Mouse (Mus musculus) embryonic facial prominence, embryonic 14.5 days (tissue): ENCODE measurements around the gene Prrx2. TPM values are rescaled to one million over a fixed set of nuclear protein-coding genes. Genes with fewer than 3 reads are reported as not detected.

Source experiments
- ATAC-seq: fragments of 200-750 bp; cut with Nextera tagmentation; 2 replicates; pipeline ENCODE4 v1.8.0; 2017; ENCODE audit warnings: low read depth, moderate number of reproducible peaks, moderate TSS enrichment
- DNase-seq: peaks from one replicate; pipeline ENCODE4 v3.0.0-alpha.2; 2015; ENCODE audit warnings: low spot score
- H3K27ac ChIP-seq: fragments of 300-500 bp; sonication (generic); replicated peaks from 2 replicates; pipeline ENCODE4 v1.5.1; 2014; ENCODE audit warnings: low read depth, mild to moderate bottlenecking, low read length, moderate library complexity
- H3K27me3 ChIP-seq: fragments of 300-500 bp; sonication (generic); replicated peaks from 2 replicates; pipeline ENCODE4 v1.6.1; 2014; ENCODE audit warnings: low read length; ENCODE audit not compliant: control insufficient read depth, insufficient read depth
- H3K36me3 ChIP-seq: fragments of 300-500 bp; sonication (generic); 2 replicates; pipeline ENCODE4 v1.6.1; 2014; ENCODE audit warnings: low read length, mixed read lengths; ENCODE audit not compliant: control insufficient read depth, insufficient read depth
- H3K4me1 ChIP-seq: fragments of 300-500 bp; sonication (generic); 2 replicates; pipeline ENCODE4 v1.6.1; 2014; ENCODE audit warnings: antibody characterized with exemption, low read length; ENCODE audit not compliant: control insufficient read depth, insufficient read depth
- H3K4me2 ChIP-seq: fragments of 300-500 bp; sonication (generic); 2 replicates; pipeline ENCODE4 v1.6.1; 2014; ENCODE audit warnings: low read depth, mild to moderate bottlenecking, low read length, moderate library complexity, mixed read lengths
- H3K4me3 ChIP-seq: fragments of 300-500 bp; sonication (generic); 2 replicates; pipeline ENCODE4 v1.5.1; 2014; ENCODE audit warnings: low read depth, mild to moderate bottlenecking, low read length
- H3K9ac ChIP-seq: fragments of 300-500 bp; sonication (generic); 2 replicates; pipeline ENCODE4 v1.6.1; 2014; ENCODE audit warnings: low read depth, mild to moderate bottlenecking, low read length, moderate library complexity, mixed read lengths
- H3K9me3 ChIP-seq: fragments of 300-500 bp; sonication (generic); 2 replicates; pipeline ENCODE4 v1.6.1; 2016; ENCODE audit warnings: low read length; ENCODE audit not compliant: control insufficient read depth
- WGBS: fragments of 180-500 bp; shearing (Covaris S2); extraction: QIAGEN DNeasy Blood & Tissue Kit; methylation state at CpG from one replicate; pipeline ENCODE4 v1.1.7; 2014; 5-methylcytosine and 5-hydroxymethylcytosine counted together
- polyA plus RNA-seq: library from polyadenylated mRNA; unstranded; fragments of >200 nt; fragmentation: Nextera tagmentation; extraction: Ambion mirVana; gene quantifications from 2 replicates; pipeline ENCODE4 v1.2.1, GENCODE M21; 2014

The Prrx2 gene
- polyA plus RNA-seq, 1 experiment from 2014 or later: 63.8 TPM

GRCm38 (mm10) chr2:30800671-30801066 lies 34.1 kb upstream of the Prrx2 start:
- 33% methylated on average over 6 of the region's 7 CpGs for WGBS
- no peak for ATAC-seq
- H3K27ac ChIP-seq: no peak overlapping the region
- no peaks in the 10 kb centered on the region for H3K36me3 ChIP-seq
- peaks cover 17% of the 10 kb centered on the region for H3K4me1 ChIP-seq
- peak overlapping the region; percentile 95 for H3K4me2 ChIP-seq
- H3K4me3 ChIP-seq: peak overlapping the region; percentile 48
- no peaks in the 10 kb centered on the region for H3K9me3 ChIP-seq
- peaks cover 14% of the 10 kb centered on the region for H3K27me3 ChIP-seq
- H3K9ac ChIP-seq: peak overlapping the region; percentile 66
- no peak for DNase-seq

GRCm38 (mm10) chr2:30801067-30801852 lies 33.5 kb upstream of the Prrx2 start:
- 2% methylated on average over 29 of the region's 77 CpGs for WGBS
- peak overlapping the region; percentile 48 for H3K4me3 ChIP-seq
- no peaks in the 10 kb centered on the region for H3K36me3 ChIP-seq
- peak; percentile 50 for DNase-seq
- H3K27me3 ChIP-seq: peaks cover 14% of the 10 kb centered on the region
- H3K4me1 ChIP-seq: peaks cover 12% of the 10 kb centered on the region
- H3K9me3 ChIP-seq: no peaks in the 10 kb centered on the region
- H3K4me2 ChIP-seq: peak overlapping the region; percentile 95
- no peak overlapping the region for H3K27ac ChIP-seq
- peak overlapping the region; percentile 66 for H3K9ac ChIP-seq
- peak; percentile 62 for ATAC-seq

- H3K4me1 ChIP-seq: peaks cover 7% of the 10 kb centered on the region
- no peaks in the 10 kb centered on the region for H3K36me3 ChIP-seq
- no peak within 1 kb of the TSS for H3K4me3 ChIP-seq
- no peak within 1 kb of the TSS for H3K4me2 ChIP-seq
- 85% methylated on average over 3 of the region's 3 CpGs for WGBS
- no peak for DNase-seq
- ATAC-seq: no peak
- H3K27ac ChIP-seq: no peak within 1 kb of the TSS
- H3K27me3 ChIP-seq: peaks cover 14% of the 10 kb centered on the region
- H3K9ac ChIP-seq: no peak within 1 kb of the TSS
- no peaks in the 10 kb centered on the region for H3K9me3 ChIP-seq
Measured at GRCm38 (mm10) chr2:30803604-30804003, 31.2 kb upstream of the Prrx2 start, which contains the start of gene 1700001O22Rik. TSS of gene 1700001O22Rik (minus strand) at chr2:30803661.

- 94% methylated on average over 2 of the region's 2 CpGs for WGBS
- Histone ChIP-seq H3K9ac (no peak overlapping the region), H3K9me3 (no peaks in the 10 kb centered on the region), H3K27me3 (peaks cover 13% of the 10 kb centered on the region; the same call in 1 of the 2 replicates), H3K36me3 (no peaks in the 10 kb centered on the region), H3K4me1 (peaks cover 16% of the 10 kb centered on the region), H3K4me3 (no peak overlapping the region), H3K4me2 (no peak overlapping the region), H3K27ac (no peak overlapping the region)
- DNase-seq (no peak), ATAC-seq (no peak)
Measured at GRCm38 (mm10) chr2:30805983-30806382, 28.8 kb upstream of the Prrx2 start.

- 6% methylated on average over 28 of the region's 28 CpGs for WGBS
- no peaks in the 10 kb centered on the region for H3K9me3 ChIP-seq
- ATAC-seq: peak; percentile 27
Measured at GRCm38 (mm10) chr2:30807147-30807647, 27.6 kb upstream of the Prrx2 start.

GRCm38 (mm10) chr2:30807648-30808295 lies 27.0 kb upstream of the Prrx2 start, which contains the start of gene Ntmt1:
TSS of gene Ntmt1 (plus strand) at chr2:30807826.
- Histone ChIP-seq H3K36me3 (peaks cover 12% of the 10 kb centered on the region), H3K9me3 (no peaks in the 10 kb centered on the region), H3K4me3 (peak within 1 kb of the TSS; percentile 84), H3K4me1 (peaks cover 9% of the 10 kb centered on the region), H3K27me3 (no peaks in the 10 kb centered on the region), H3K4me2 (peak within 1 kb of the TSS; percentile 64), H3K27ac (peak within 1 kb of the TSS; percentile 79), H3K9ac (peak within 1 kb of the TSS; percentile 93)
- DNase-seq (peak; percentile 100), ATAC-seq (peak; percentile 98)
- WGBS: 0% methylated on average over 23 of the region's 44 CpGs

More at GRCm38 (mm10) chr2:30807147-30807647, 27.6 kb upstream of the Prrx2 start:
- Histone ChIP-seq H3K9ac (peak overlapping the region; percentile 60), H3K27ac (peak overlapping the region; percentile 79), H3K27me3 (0 out of 2 replicates have a peak, but pooled peaks cover under 1% of the 10 kb centered on the region), H3K4me3 (peak overlapping the region; percentile 84), H3K36me3 (peaks cover 6% of the 10 kb centered on the region; the same call in 1 of the 2 replicates), H3K4me2 (peak overlapping the region; percentile 64), H3K4me1 (peaks cover 9% of the 10 kb centered on the region)
- DNase-seq: no peak

- Histone ChIP-seq H3K4me2 (peak overlapping the region; percentile 64), H3K4me1 (peaks cover 9% of the 10 kb centered on the region), H3K9me3 (no peaks in the 10 kb centered on the region), H3K27ac (peak overlapping the region; percentile 79), H3K4me3 (peak overlapping the region; percentile 84), H3K36me3 (peaks cover 17% of the 10 kb centered on the region), H3K27me3 (no peaks in the 10 kb centered on the region), H3K9ac (peak overlapping the region; percentile 93)
- ATAC-seq (no peak), DNase-seq (no peak)
- 4% methylated on average over 10 of the region's 10 CpGs for WGBS
Measured at GRCm38 (mm10) chr2:30808296-30808655, 26.5 kb upstream of the Prrx2 start.

- H3K27ac ChIP-seq: no peak overlapping the region
- WGBS: 83% methylated on average over 5 of the region's 5 CpGs
- peaks cover 9% of the 10 kb centered on the region for H3K4me1 ChIP-seq
- DNase-seq (no peak), ATAC-seq (no peak)
- 0 out of 2 replicates have a peak overlapping the region, but pooled peaks have one; percentile 35 for H3K9ac ChIP-seq
- peaks cover 29% of the 10 kb centered on the region for H3K36me3 ChIP-seq
- peak overlapping the region; percentile 16; the same call in 1 of the 2 replicates for H3K4me2 ChIP-seq
- no peak overlapping the region for H3K4me3 ChIP-seq
- no peaks in the 10 kb centered on the region for H3K9me3 ChIP-seq
- no peaks in the 10 kb centered on the region for H3K27me3 ChIP-seq
Measured at GRCm38 (mm10) chr2:30809503-30809902, 25.3 kb upstream of the Prrx2 start.
